Mouse (Mus musculus): ENCODE measurements around the gene Slc5a10. TPM values are rescaled to one million over a fixed set of nuclear protein-coding genes. Genes with fewer than 3 reads are reported as not detected.
A peak's percentile ranks its signal among the peaks of the same experiment; 100 is the strongest.
"Not testable (repeated sequence)": the region's sequence is repeated elsewhere in the genome, so short reads cannot be mapped to it uniquely, and the experiment has no call there.

The Slc5a10 gene
- polyA plus RNA-seq, 1 experiment from 2014 or later = 0.06 TPM

GRCm38 (mm10) chr11:61638764-61639536 lies 81.7 kb downstream of the Slc5a10 start:
- no peak for TF ChIP-seq CTCF (IDR thresholded peaks at IDR 0.05)
- TF ChIP-seq EP300 (IDR thresholded peaks at IDR 0.05) = no peak
- Histone ChIP-seq H3K9me3 (ENCODE audit: low read length) (no peaks in the 10 kb centered on the region), H3K36me3 (ENCODE audit: insufficient read depth, low read length) (no peaks in the 10 kb centered on the region), H3K4me3 (ENCODE audit: low read depth, low read length) (no peak overlapping the region), H3K9ac (replicated peaks; ENCODE audit: low read depth) (no peak overlapping the region), H3K27ac (ENCODE audit: low read length) (no peak overlapping the region), H3K4me2 (replicated peaks; ENCODE audit: low read depth, low read length) (no peak overlapping the region), H3K27me3 (replicated peaks; ENCODE audit: insufficient read depth, low read length) (no peaks in the 10 kb centered on the region), H3K4me1 (ENCODE audit: insufficient read depth, low read depth, low read length) (no peaks in the 10 kb centered on the region)
- DNase-seq (ENCODE audit: low spot score) (no peak), ATAC-seq (no peak)
- WGBS = 54% methylated on average over 12 of the region's 12 CpGs

- H3K4me2 ChIP-seq (replicated peaks; ENCODE audit: low read depth, low read length) = no peak overlapping the region
- no peaks in the 10 kb centered on the region for H3K4me1 ChIP-seq (ENCODE audit: insufficient read depth, low read depth, low read length)
- H3K9me3 ChIP-seq (ENCODE audit: low read length) = no peaks in the 10 kb centered on the region
- ATAC-seq (no peak; the same call in 1 of the 2 replicates), DNase-seq (ENCODE audit: low spot score) (no peak)
- 0 out of 2 replicates have a peak, but pooled peaks have one; percentile 20 for TF ChIP-seq EP300 (IDR thresholded peaks at IDR 0.05)
- TF ChIP-seq CTCF (IDR thresholded peaks at IDR 0.05) = no peak
- no peaks in the 10 kb centered on the region for H3K27me3 ChIP-seq (replicated peaks; ENCODE audit: insufficient read depth, low read length)
- H3K4me3 ChIP-seq (ENCODE audit: low read depth, low read length) = no peak overlapping the region
- H3K36me3 ChIP-seq (ENCODE audit: insufficient read depth, low read length) = no peaks in the 10 kb centered on the region
- H3K9ac ChIP-seq (replicated peaks; ENCODE audit: low read depth) = no peak overlapping the region
- no peak overlapping the region for H3K27ac ChIP-seq (ENCODE audit: low read length)
- WGBS = 80% methylated on average over 3 of the region's 3 CpGs
These were observed 82.8 kb downstream of the Slc5a10 start for GRCm38 (mm10) chr11:61637856-61638255.

GRCm38 (mm10) chr11:61637413-61637812 lies 83.2 kb downstream of the Slc5a10 start:
- peak; percentile 28 for TF ChIP-seq CTCF (IDR thresholded peaks at IDR 0.05)
- no peak for TF ChIP-seq EP300 (IDR thresholded peaks at IDR 0.05)
- no peak overlapping the region for H3K4me2 ChIP-seq (replicated peaks; ENCODE audit: low read depth, low read length)
- no peak overlapping the region for H3K4me3 ChIP-seq (ENCODE audit: low read depth, low read length)
- no peaks in the 10 kb centered on the region for H3K9me3 ChIP-seq (ENCODE audit: low read length)
- H3K9ac ChIP-seq (replicated peaks; ENCODE audit: low read depth) = no peak overlapping the region
- H3K27ac ChIP-seq (ENCODE audit: low read length) = no peak overlapping the region
- H3K27me3 ChIP-seq (replicated peaks; ENCODE audit: insufficient read depth, low read length) = no peaks in the 10 kb centered on the region
- no peaks in the 10 kb centered on the region for H3K36me3 ChIP-seq (ENCODE audit: insufficient read depth, low read length)
- WGBS = 50% methylated on average over 1 of the region's 1 CpGs
- H3K4me1 ChIP-seq (ENCODE audit: insufficient read depth, low read depth, low read length) = no peaks in the 10 kb centered on the region
- no peak for ATAC-seq
- DNase-seq (ENCODE audit: low spot score) = no peak

GRCm38 (mm10) chr11:61636309-61636708 lies 84.3 kb downstream of the Slc5a10 start:
- H3K36me3 ChIP-seq (ENCODE audit: insufficient read depth, low read length); H3K27me3 ChIP-seq (replicated peaks; ENCODE audit: insufficient read depth, low read length); H3K4me1 ChIP-seq (ENCODE audit: insufficient read depth, low read depth, low read length); H3K4me3 ChIP-seq (ENCODE audit: low read depth, low read length); ATAC-seq; H3K9me3 ChIP-seq (ENCODE audit: low read length); DNase-seq (ENCODE audit: low spot score); H3K9ac ChIP-seq (replicated peaks; ENCODE audit: low read depth); H3K27ac ChIP-seq (ENCODE audit: low read length); H3K4me2 ChIP-seq (replicated peaks; ENCODE audit: low read depth, low read length): not testable (repeated sequence)
- WGBS = 100% methylated on average over 2 of the region's 4 CpGs

- ATAC-seq = peak; percentile 17; the same call in 1 of the 2 replicates
- no peak overlapping the region for H3K4me2 ChIP-seq (replicated peaks; ENCODE audit: low read depth, low read length)
- no peaks in the 10 kb centered on the region for H3K36me3 ChIP-seq (ENCODE audit: insufficient read depth, low read length)
- no peak overlapping the region for H3K4me3 ChIP-seq (ENCODE audit: low read depth, low read length)
- H3K4me1 ChIP-seq (ENCODE audit: insufficient read depth, low read depth, low read length) = no peaks in the 10 kb centered on the region
- peaks cover 5% of the 10 kb centered on the region; the same call in 1 of the 2 replicates for H3K9me3 ChIP-seq (ENCODE audit: low read length)
- WGBS = 54% methylated on average over 3 of the region's 3 CpGs
- TF ChIP-seq CTCF (IDR thresholded peaks at IDR 0.05) (peak; percentile 62), EP300 (IDR thresholded peaks at IDR 0.05) (no peak)
- H3K27me3 ChIP-seq (replicated peaks; ENCODE audit: insufficient read depth, low read length) = no peaks in the 10 kb centered on the region
- DNase-seq (ENCODE audit: low spot score) = peak; percentile 43
- no peak overlapping the region for H3K27ac ChIP-seq (ENCODE audit: low read length)
- no peak overlapping the region for H3K9ac ChIP-seq (replicated peaks; ENCODE audit: low read depth)
These were observed 91.0 kb downstream of the Slc5a10 start for GRCm38 (mm10) chr11:61629621-61630020.

GRCm38 (mm10) chr11:61626509-61626908 lies 94.1 kb downstream of the Slc5a10 start:
- Histone ChIP-seq H3K4me3 (ENCODE audit: low read depth, low read length) (no peak overlapping the region), H3K27ac (ENCODE audit: low read length) (no peak overlapping the region), H3K9me3 (ENCODE audit: low read length) (peaks cover 5% of the 10 kb centered on the region; the same call in 1 of the 2 replicates), H3K36me3 (ENCODE audit: insufficient read depth, low read length) (no peaks in the 10 kb centered on the region), H3K4me2 (replicated peaks; ENCODE audit: low read depth, low read length) (no peak overlapping the region), H3K9ac (replicated peaks; ENCODE audit: low read depth) (no peak overlapping the region), H3K4me1 (ENCODE audit: insufficient read depth, low read depth, low read length) (no peaks in the 10 kb centered on the region), H3K27me3 (replicated peaks; ENCODE audit: insufficient read depth, low read length) (no peaks in the 10 kb centered on the region)
- DNase-seq (ENCODE audit: low spot score) (no peak), ATAC-seq (no peak)
- no peak for TF ChIP-seq CTCF (IDR thresholded peaks at IDR 0.05)
- no peak for TF ChIP-seq EP300 (IDR thresholded peaks at IDR 0.05)
- WGBS = 100% methylated on average over 1 of the region's 1 CpGs

Data from lung, postnatal 0 days (tissue).